Mouse (Mus musculus) A20 (cell line): Measurements from ENCODE around the gene Zfp592.
"Not testable (repeated sequence)": the region's sequence is repeated elsewhere in the genome, so short reads cannot be mapped to it uniquely, and the experiment has no call there.

Experiments
- DNase-seq: peaks from one replicate; pipeline ENCODE4 v3.0.0-alpha.2; 2011; ENCODE audit warnings: low read depth, low spot score

Zfp592 gene

GRCm38 (mm10) chr7:80992980-80993833, at the start of gene Zfp592:
TSS of gene Zfp592 (plus strand) at chr7:80993681.
- DNase-seq, result peak; percentile 82

GRCm38 (mm10) chr7:80947445-80948350, 45.8 kb upstream of the Zfp592 start, which contains the start of gene Sec11a:
TSS of gene Sec11a (minus strand) at chr7:80947780.
- DNase-seq, result peak; percentile 97

GRCm38 (mm10) chr7:80951461-80951860, 42.0 kb upstream of the Zfp592 start:
- DNase-seq, result no peak

GRCm38 (mm10) chr7:80952140-80952539, 41.3 kb upstream of the Zfp592 start:
- DNase-seq, result no peak

GRCm38 (mm10) chr7:80954251-80954650, 39.2 kb upstream of the Zfp592 start:
- DNase-seq, result no peak

GRCm38 (mm10) chr7:80956891-80957290, 36.6 kb upstream of the Zfp592 start:
- DNase-seq, result no peak

- DNase-seq, result no peak
Measured at GRCm38 (mm10) chr7:80959003-80959402, 34.5 kb upstream of the Zfp592 start.

GRCm38 (mm10) chr7:80962799-80963198, 30.7 kb upstream of the Zfp592 start:
- DNase-seq, result no peak

- DNase-seq, result no peak
Measured at GRCm38 (mm10) chr7:80970913-80971312, 22.6 kb upstream of the Zfp592 start.

GRCm38 (mm10) chr7:80971419-80971818, 22.1 kb upstream of the Zfp592 start:
- no peak for DNase-seq

GRCm38 (mm10) chr7:80972082-80972481, 21.4 kb upstream of the Zfp592 start:
- no peak for DNase-seq

- DNase-seq, result not testable (repeated sequence)
Measured at GRCm38 (mm10) chr7:80972920-80973637, 20.4 kb upstream of the Zfp592 start.

GRCm38 (mm10) chr7:80973638-80974015, 19.9 kb upstream of the Zfp592 start:
- DNase-seq, result not testable (repeated sequence)

GRCm38 (mm10) chr7:80980566-80980965, 12.9 kb upstream of the Zfp592 start:
- no peak for DNase-seq

GRCm38 (mm10) chr7:80986458-80987187, 6.9 kb upstream of the Zfp592 start:
- no peak for DNase-seq

- DNase-seq, result no peak
Measured at GRCm38 (mm10) chr7:80987805-80988625, 5.5 kb upstream of the Zfp592 start.

GRCm38 (mm10) chr7:80990276-80990675, 3.2 kb upstream of the Zfp592 start:
- no peak for DNase-seq

GRCm38 (mm10) chr7:80991589-80991988, 1.9 kb upstream of the Zfp592 start:
- DNase-seq, result no peak

- DNase-seq, result no peak
Measured at GRCm38 (mm10) chr7:80992063-80992462, 1.4 kb upstream of the Zfp592 start.

- no peak for DNase-seq
Measured at GRCm38 (mm10) chr7:80992631-80992979, 876 bp upstream of the Zfp592 start.
